Mouse (Mus musculus) hindbrain, embryonic 15.5 days (tissue): ENCODE results near the gene Olfr286. TPM values are rescaled to one million over a fixed set of nuclear protein-coding genes. Genes with fewer than 3 reads are reported as not detected.

ENCODE experiments used
- ATAC-seq: fragments of 200-750 bp; cut with Nextera tagmentation; 2 replicates; pipeline ENCODE4 v1.8.0; 2017; ENCODE audit warnings: low read depth, moderate number of reproducible peaks, moderate TSS enrichment; ENCODE audit not compliant: low FRiP score
- H3K27ac ChIP-seq: fragments of 300-500 bp; sonication (generic); replicated peaks from 2 replicates; pipeline ENCODE4 v1.5.1; 2015; ENCODE audit warnings: mild to moderate bottlenecking, inconsistent platforms
- H3K27me3 ChIP-seq: fragments of 300-500 bp; sonication (generic); 2 replicates; pipeline ENCODE4 v1.6.1; 2015; ENCODE audit warnings: control low read depth, inconsistent platforms
- H3K36me3 ChIP-seq: fragments of 300-500 bp; sonication (generic); 2 replicates; pipeline ENCODE4 v1.6.1; 2015; ENCODE audit warnings: control low read depth, inconsistent platforms
- H3K4me1 ChIP-seq: fragments of 300-500 bp; sonication (generic); replicated peaks from 2 replicates; pipeline ENCODE4 v1.6.1; 2015; ENCODE audit warnings: control low read depth, inconsistent platforms
- H3K4me2 ChIP-seq: fragments of 300-500 bp; sonication (generic); 2 replicates; pipeline ENCODE4 v1.6.1; 2015; ENCODE audit warnings: moderate library complexity, mild to moderate bottlenecking, inconsistent platforms
- H3K4me3 ChIP-seq: fragments of 300-500 bp; sonication (generic); 2 replicates; pipeline ENCODE4 v1.5.1; 2015; ENCODE audit warnings: mild to moderate bottlenecking, inconsistent platforms
- H3K9ac ChIP-seq: fragments of 300-500 bp; sonication (generic); 2 replicates; pipeline ENCODE4 v1.6.1; 2015; ENCODE audit warnings: inconsistent platforms
- H3K9me3 ChIP-seq: fragments of 300-500 bp; sonication (generic); 2 replicates; pipeline ENCODE4 v1.6.1; 2016; ENCODE audit warnings: control low read depth, inconsistent platforms
- WGBS: fragments of 180-500 bp; shearing (Covaris S2); methylation state at CpG from one replicate; pipeline ENCODE4 v1.1.7; 2015; 5-methylcytosine and 5-hydroxymethylcytosine counted together
- polyA plus RNA-seq: library from polyadenylated mRNA; unstranded; fragments of >200 nt; fragmentation: Nextera tagmentation; extraction: Ambion mirVana; gene quantifications from 2 replicates; pipeline ENCODE4 v1.2.1, GENCODE M21; 2015

Gene Olfr286
- polyA plus RNA-seq, 1 experiment from 2014 or later: not detected

GRCm38 (mm10) chr15:98184456-98184855 is 49.8 kb downstream of the Olfr286 start:
- ATAC-seq: no peak
- H3K4me1 ChIP-seq: peaks cover 6% of the 10 kb centered on the region; the same call in 1 of the 2 replicates
- no peak overlapping the region for H3K4me2 ChIP-seq
- H3K9me3 ChIP-seq: no peaks in the 10 kb centered on the region
- no peak overlapping the region for H3K9ac ChIP-seq
- H3K27ac ChIP-seq: no peak overlapping the region
- no peaks in the 10 kb centered on the region for H3K27me3 ChIP-seq
- H3K36me3 ChIP-seq: no peaks in the 10 kb centered on the region
- WGBS: 84% methylated on average over 4 of the region's 4 CpGs
- H3K4me3 ChIP-seq: no peak overlapping the region

GRCm38 (mm10) chr15:98181856-98182570 is 52.2 kb downstream of the Olfr286 start:
- H3K27ac ChIP-seq: no peak overlapping the region
- peaks cover 6% of the 10 kb centered on the region; the same call in 1 of the 2 replicates for H3K4me1 ChIP-seq
- no peaks in the 10 kb centered on the region for H3K9me3 ChIP-seq
- ATAC-seq: no peak
- peak overlapping the region; percentile 64 for H3K4me2 ChIP-seq
- H3K36me3 ChIP-seq: no peaks in the 10 kb centered on the region
- no peaks in the 10 kb centered on the region for H3K27me3 ChIP-seq
- no peak overlapping the region for H3K4me3 ChIP-seq
- H3K9ac ChIP-seq: no peak overlapping the region
- WGBS: 75% methylated on average over 12 of the region's 12 CpGs

GRCm38 (mm10) chr15:98181132-98181711 is 53.0 kb downstream of the Olfr286 start:
- peak overlapping the region; percentile 64 for H3K4me2 ChIP-seq
- peaks cover 6% of the 10 kb centered on the region; the same call in 1 of the 2 replicates for H3K4me1 ChIP-seq
- peak; percentile 99 for ATAC-seq
- no peaks in the 10 kb centered on the region for H3K36me3 ChIP-seq
- H3K4me3 ChIP-seq: peak overlapping the region; percentile 61
- H3K27me3 ChIP-seq: no peaks in the 10 kb centered on the region
- WGBS: under 1% methylated on average over 30 of the region's 30 CpGs
- H3K27ac ChIP-seq: peak overlapping the region; percentile 85
- H3K9me3 ChIP-seq: no peaks in the 10 kb centered on the region
- peak overlapping the region; percentile 50 for H3K9ac ChIP-seq

DNA sequence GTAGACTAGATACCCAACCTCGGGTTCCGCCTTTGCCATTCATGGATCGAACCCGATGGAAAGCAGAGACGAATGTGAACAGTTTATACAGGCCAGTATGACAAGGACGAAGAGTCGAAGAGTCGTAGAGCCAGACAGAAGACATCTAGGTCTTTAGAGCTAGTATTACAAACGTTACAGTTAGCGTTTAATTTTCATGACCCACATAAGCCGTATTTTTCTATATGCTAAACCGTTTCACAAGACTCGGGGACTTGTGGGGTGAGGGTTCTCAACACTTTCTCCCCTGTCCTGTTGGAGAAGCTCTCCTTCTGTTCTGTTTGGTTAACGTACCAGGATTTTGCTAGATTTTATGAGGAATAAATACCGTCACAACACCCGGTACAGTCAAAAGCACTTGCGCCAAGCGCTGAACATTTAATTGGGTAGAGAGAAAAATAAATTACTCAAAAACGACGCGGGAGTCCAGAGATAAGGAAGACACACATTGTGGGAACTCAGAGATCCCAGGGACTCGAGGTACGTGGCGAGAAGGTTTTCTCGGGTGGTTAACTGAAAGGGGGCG is 53.6 kb downstream of the Olfr286 start:
- WGBS: 4% methylated on average over 26 of the region's 26 CpGs
- Histone ChIP-seq H3K36me3 (no peaks in the 10 kb centered on the region), H3K4me1 (peaks cover 6% of the 10 kb centered on the region; the same call in 1 of the 2 replicates), H3K4me2 (peak overlapping the region; percentile 64), H3K27ac (peak overlapping the region; percentile 85), H3K9me3 (no peaks in the 10 kb centered on the region), H3K9ac (peak overlapping the region; percentile 50), H3K4me3 (peak overlapping the region; percentile 61), H3K27me3 (no peaks in the 10 kb centered on the region)
- ATAC-seq: no peak

DNA sequence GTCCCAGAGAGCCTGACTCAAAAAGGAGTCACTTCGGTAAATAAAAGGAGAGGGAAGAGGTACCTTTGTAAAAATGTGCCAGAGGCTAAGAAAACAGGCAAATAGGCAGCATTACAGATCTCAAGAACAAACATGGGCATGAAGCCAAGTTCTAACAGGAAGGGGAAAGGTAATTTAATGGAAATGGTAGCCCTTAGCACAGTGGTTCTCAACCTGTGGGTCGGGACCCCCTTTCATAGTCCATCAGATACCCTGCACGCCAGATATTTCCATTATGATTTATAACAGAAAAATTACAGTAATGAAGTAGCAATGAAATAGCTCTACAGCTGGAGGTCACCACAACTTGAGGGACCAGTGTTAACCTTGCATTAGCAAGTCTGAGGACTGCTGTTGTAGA is 56.9 kb downstream of the Olfr286 start:
- ATAC-seq: no peak
- Histone ChIP-seq H3K4me3 (no peak overlapping the region), H3K4me1 (peaks cover 12% of the 10 kb centered on the region), H3K27ac (no peak overlapping the region), H3K36me3 (no peaks in the 10 kb centered on the region), H3K9ac (no peak overlapping the region), H3K9me3 (no peaks in the 10 kb centered on the region), H3K4me2 (no peak overlapping the region), H3K27me3 (0 out of 2 replicates have a peak, but pooled peaks cover 2% of the 10 kb centered on the region)
- 79% methylated on average over 3 of the region's 3 CpGs for WGBS

Other genes starting within 250 kb of the Olfr286 start
- 26.1 and 33.9 TPM in 2 replicates for gene Col2a1, start 229.8 kb downstream of the Olfr286 start, polyA plus RNA-seq
- gene Pfkm, start 141.9 kb downstream of the Olfr286 start, polyA plus RNA-seq: 87.6 and 90.0 TPM in 2 replicates
- 19.3 and 21.3 TPM in 2 replicates for gene Senp1, start 140.7 kb downstream of the Olfr286 start, polyA plus RNA-seq
- 58.4 and 60.7 TPM in 2 replicates for gene Asb8, start 68.8 kb downstream of the Olfr286 start, polyA plus RNA-seq
- gene Ccdc184, start 67.3 kb downstream of the Olfr286 start, polyA plus RNA-seq: 103 and 113 TPM in 2 replicates
- gene Olfr288, start 38.9 kb downstream of the Olfr286 start, polyA plus RNA-seq: not detected in 2 replicates
- not detected in 2 replicates for gene Gm44579, start 13.5 kb downstream of the Olfr286 start, polyA plus RNA-seq
- 0.12 and 0.21 TPM in 2 replicates for gene Olfr287, start 13.4 kb downstream of the Olfr286 start, polyA plus RNA-seq
- not detected in 2 replicates for gene H1fnt, start 22.8 kb upstream of the Olfr286 start, polyA plus RNA-seq
- gene Zfp641, start 61.7 kb upstream of the Olfr286 start, polyA plus RNA-seq: 10.9 and 11.7 TPM in 2 replicates
- not detected in 2 replicates for gene Olfr285, start 82.9 kb upstream of the Olfr286 start, polyA plus RNA-seq
- not detected in 2 replicates for gene Olfr284, start 106.5 kb upstream of the Olfr286 start, polyA plus RNA-seq
- not detected in 2 replicates for gene Olfr283, start 146.5 kb upstream of the Olfr286 start, polyA plus RNA-seq
- gene Olfr282, start 196.8 kb upstream of the Olfr286 start, polyA plus RNA-seq: not detected in 2 replicates
- not detected in 2 replicates for gene Olfr281, start 218.1 kb upstream of the Olfr286 start, polyA plus RNA-seq
- not detected in 2 replicates for gene OR5BS1P, start 235.4 kb upstream of the Olfr286 start, polyA plus RNA-seq
- gene Lalba, start 248.3 kb upstream of the Olfr286 start, polyA plus RNA-seq: not detected in 2 replicates